Mouse (Mus musculus): ENCODE measurements around the gene Arl4d. TPM values are rescaled to one million over a fixed set of nuclear protein-coding genes. Genes with fewer than 3 reads are reported as not detected.
"Not testable (repeated sequence)": the region's sequence is repeated elsewhere in the genome, so short reads cannot be mapped to it uniquely, and the experiment has no call there.

The Arl4d gene
- polyA plus RNA-seq, 1 experiment from 2014 or later = 9.7 TPM

- TF ChIP-seq CTCF (IDR thresholded peaks at IDR 0.05) = no peak
- in situ Hi-C loops (cut with MboI; ENCODE audit: low pct_unique_long_range_greater_than_20kb) = no loop called here
- no peaks in the 10 kb centered on the region for H3K27me3 ChIP-seq
- ATAC-seq (peak; percentile 36), DNase-seq (ENCODE audit: low read depth, low spot score) (peak; percentile 75)
- POLR2A ChIA-PET = interaction anchor here (0.6 to 1.0 kb wide), 2 partner anchors 12 to 105 kb away, joined by 3 read pairs; partner anchors contain the start of gene Dhx8
- CTCF ChIA-PET = interaction anchor here (1.3 kb wide), 1 partner anchor 12 kb away, joined by 5 read pairs; no protein-coding TSS in a partner anchor
These were observed 37.3 kb upstream of the Arl4d start for GRCm38 (mm10) chr11:101627857-101628559.

GRCm38 (mm10) chr11:101628733-101629417 lies 36.5 kb upstream of the Arl4d start:
- H3K27me3 ChIP-seq; ATAC-seq; CTCF ChIA-PET; in situ Hi-C loops (cut with MboI; ENCODE audit: low pct_unique_long_range_greater_than_20kb); POLR2A ChIA-PET; DNase-seq (ENCODE audit: low read depth, low spot score): not testable (repeated sequence)

GRCm38 (mm10) chr11:101635660-101636059 lies 29.7 kb upstream of the Arl4d start:
- no peak for TF ChIP-seq CTCF (IDR thresholded peaks at IDR 0.05)
- H3K27me3 ChIP-seq = no peaks in the 10 kb centered on the region
- ChIA-PET CTCF (no interaction called here), POLR2A (interaction anchor here (0.6 to 0.7 kb wide), 2 partner anchors 20 to 226 kb away, joined by 3 read pairs; no protein-coding TSS in a partner anchor)
- in situ Hi-C loops (cut with MboI; ENCODE audit: low pct_unique_long_range_greater_than_20kb) = no loop called here
- DNase-seq (ENCODE audit: low read depth, low spot score) = no peak
- ATAC-seq = no peak

GRCm38 (mm10) chr11:101639761-101640160 lies 25.6 kb upstream of the Arl4d start:
- in situ Hi-C loops (cut with MboI; ENCODE audit: low pct_unique_long_range_greater_than_20kb) = no loop called here
- ATAC-seq (no peak), DNase-seq (ENCODE audit: low read depth, low spot score) (no peak)
- CTCF ChIA-PET = interaction anchor here (0.9 to 1.7 kb wide), 3 partner anchors 9 to 92 kb away, joined by 3 to 5 read pairs (median 4); partner anchors contain the start of gene Rdm1
- TF ChIP-seq CTCF (IDR thresholded peaks at IDR 0.05) = no peak
- no peaks in the 10 kb centered on the region for H3K27me3 ChIP-seq
- POLR2A ChIA-PET = interaction anchor here (0.6 to 1.0 kb wide), 3 partner anchors 12 to 84 kb away, joined by 3 read pairs; partner anchors contain the start of gene Rdm1

GRCm38 (mm10) chr11:101640857-101641709 lies 24.3 kb upstream of the Arl4d start:
- CTCF ChIA-PET; POLR2A ChIA-PET; H3K27me3 ChIP-seq; in situ Hi-C loops (cut with MboI; ENCODE audit: low pct_unique_long_range_greater_than_20kb); ATAC-seq; DNase-seq (ENCODE audit: low read depth, low spot score): not testable (repeated sequence)

GRCm38 (mm10) chr11:101641710-101642642 lies 23.4 kb upstream of the Arl4d start:
- H3K27me3 ChIP-seq; DNase-seq (ENCODE audit: low read depth, low spot score); in situ Hi-C loops (cut with MboI; ENCODE audit: low pct_unique_long_range_greater_than_20kb): not testable (repeated sequence)
- ChIA-PET POLR2A (interaction anchor here (0.6 to 0.9 kb wide), 3 partner anchors 8 to 278 kb away, joined by 3 to 5 read pairs (median 3); no protein-coding TSS in a partner anchor), CTCF (interaction anchor here (1.3 kb wide), 1 partner anchor 46 kb away, joined by 3 read pairs; no protein-coding TSS in a partner anchor)
- ATAC-seq = peak; percentile 48

GRCm38 (mm10) chr11:101642931-101643330 lies 22.4 kb upstream of the Arl4d start:
- ATAC-seq = no peak

GRCm38 (mm10) chr11:101644591-101644990 lies 20.8 kb upstream of the Arl4d start:
- ChIA-PET POLR2A (interaction anchor here (0.9 to 2.1 kb wide), 3 partner anchors 10 to 89 kb away, joined by 3 to 8 read pairs (median 4); no protein-coding TSS in a partner anchor), CTCF (no interaction called here)
- DNase-seq (ENCODE audit: low read depth, low spot score) = no peak
- TF ChIP-seq CTCF (IDR thresholded peaks at IDR 0.05) = no peak
- H3K27me3 ChIP-seq = no peaks in the 10 kb centered on the region
- in situ Hi-C loops (cut with MboI; ENCODE audit: low pct_unique_long_range_greater_than_20kb) = no loop called here
- ATAC-seq = no peak

More at GRCm38 (mm10) chr11:101642931-101643330, 22.4 kb upstream of the Arl4d start:
- POLR2A ChIA-PET = interaction anchor here (0.6 to 1.2 kb wide), 7 partner anchors 9 to 383 kb away, joined by 3 to 6 read pairs (median 3); partner anchors contain the start of gene Dhx8
- no peaks in the 10 kb centered on the region for H3K27me3 ChIP-seq
- CTCF ChIA-PET = interaction anchor here (1.3 kb wide), 1 partner anchor 47 kb away, joined by 3 read pairs; no protein-coding TSS in a partner anchor
- no peak for DNase-seq (ENCODE audit: low read depth, low spot score)
- in situ Hi-C loops (cut with MboI; ENCODE audit: low pct_unique_long_range_greater_than_20kb) = no loop called here
- TF ChIP-seq CTCF (IDR thresholded peaks at IDR 0.05) = no peak

- CTCF ChIA-PET; H3K27me3 ChIP-seq; ATAC-seq; in situ Hi-C loops (cut with MboI; ENCODE audit: low pct_unique_long_range_greater_than_20kb); DNase-seq (ENCODE audit: low read depth, low spot score): not testable (repeated sequence)
- POLR2A ChIA-PET = interaction anchor here (0.9 to 2.1 kb wide), 3 partner anchors 10 to 88 kb away, joined by 3 to 8 read pairs (median 4); no protein-coding TSS in a partner anchor
These were observed 20.3 kb upstream of the Arl4d start for GRCm38 (mm10) chr11:101645043-101645410.

GRCm38 (mm10) chr11:101645411-101646282 lies 19.7 kb upstream of the Arl4d start:
- H3K27me3 ChIP-seq; CTCF ChIA-PET; in situ Hi-C loops (cut with MboI; ENCODE audit: low pct_unique_long_range_greater_than_20kb); DNase-seq (ENCODE audit: low read depth, low spot score): not testable (repeated sequence)
- ATAC-seq = peak; percentile 58
- POLR2A ChIA-PET = interaction anchor here (2.1 kb wide), 1 partner anchor 13 kb away, joined by 8 read pairs; no protein-coding TSS in a partner anchor

- H3K27me3 ChIP-seq; CTCF ChIA-PET; DNase-seq (ENCODE audit: low read depth, low spot score); in situ Hi-C loops (cut with MboI; ENCODE audit: low pct_unique_long_range_greater_than_20kb): not testable (repeated sequence)
- ATAC-seq = peak; percentile 2
- POLR2A ChIA-PET = interaction anchor here (1.1 kb wide), 1 partner anchor 9 kb away, joined by 4 read pairs; no protein-coding TSS in a partner anchor
These were observed 19.0 kb upstream of the Arl4d start for GRCm38 (mm10) chr11:101646283-101646794.

- ATAC-seq; in situ Hi-C loops (cut with MboI; ENCODE audit: low pct_unique_long_range_greater_than_20kb); H3K27me3 ChIP-seq; CTCF ChIA-PET; DNase-seq (ENCODE audit: low read depth, low spot score): not testable (repeated sequence)
- POLR2A ChIA-PET = interaction anchor here (1.1 kb wide), 1 partner anchor 9 kb away, joined by 4 read pairs; no protein-coding TSS in a partner anchor
These were observed 18.2 kb upstream of the Arl4d start for GRCm38 (mm10) chr11:101647093-101647492.
